Mouse (Mus musculus): ENCODE data around the gene Xrcc5. TPM values are rescaled to one million over a fixed set of nuclear protein-coding genes. Genes with fewer than 3 reads are reported as not detected.

Xrcc5 gene
- polyA plus RNA-seq, 1 experiment = 3.7 TPM

DNA sequence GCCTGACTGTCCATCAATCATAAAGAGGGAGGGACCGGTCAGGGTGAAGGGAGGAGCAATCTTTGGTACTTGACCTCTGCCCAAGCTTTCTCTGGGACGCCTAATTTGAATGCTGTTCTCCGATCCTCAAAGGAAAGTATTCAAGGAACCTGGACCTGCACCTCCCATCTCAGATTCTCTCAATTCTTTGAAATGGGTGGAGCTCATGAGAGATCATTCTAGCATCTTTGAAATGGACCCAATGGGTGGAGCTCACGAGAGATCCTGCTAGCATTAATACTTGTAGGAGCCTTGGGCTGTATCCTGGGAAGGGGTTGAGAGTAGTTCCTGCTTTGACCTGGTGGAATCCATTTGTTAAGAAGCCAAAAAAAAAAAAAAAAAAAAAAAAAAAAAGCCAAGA, 119.2 kb downstream of the Xrcc5 start:
- H3K4me1 ChIP-seq (ENCODE audit: control insufficient read depth, insufficient read depth, low read length) = no peaks in the 10 kb centered on the region
- TF ChIP-seq POLR2A (IDR thresholded peaks at IDR 0.05; ENCODE audit: control insufficient read depth, low read depth, low read length) = no peak
- no peak for TF ChIP-seq CTCF (IDR thresholded peaks at IDR 0.05; ENCODE audit: control insufficient read depth, insufficient read depth, insufficient replicate concordance, low read depth, low read length)
- no peaks in the 10 kb centered on the region for H3K36me3 ChIP-seq (ENCODE audit: control insufficient read depth, insufficient read depth, low read length)
- H3K27ac ChIP-seq (ENCODE audit: control insufficient read depth, insufficient read depth, low read depth, low read length) = no peak overlapping the region
- no peak overlapping the region for H3K4me3 ChIP-seq (ENCODE audit: control insufficient read depth, low read depth, low read length)
- no peaks in the 10 kb centered on the region for H3K27me3 ChIP-seq (ENCODE audit: control insufficient read depth, insufficient read depth, low read length)

GRCm38 (mm10) chr1:72428526-72428925, 121.3 kb downstream of the Xrcc5 start:
- no peak for TF ChIP-seq POLR2A (IDR thresholded peaks at IDR 0.05; ENCODE audit: control insufficient read depth, low read depth, low read length)
- TF ChIP-seq CTCF (IDR thresholded peaks at IDR 0.05; ENCODE audit: control insufficient read depth, insufficient read depth, insufficient replicate concordance, low read depth, low read length) = no peak
- Histone ChIP-seq H3K27me3 (ENCODE audit: control insufficient read depth, insufficient read depth, low read length) (no peaks in the 10 kb centered on the region), H3K36me3 (ENCODE audit: control insufficient read depth, insufficient read depth, low read length) (no peaks in the 10 kb centered on the region), H3K4me1 (ENCODE audit: control insufficient read depth, insufficient read depth, low read length) (no peaks in the 10 kb centered on the region), H3K27ac (ENCODE audit: control insufficient read depth, insufficient read depth, low read depth, low read length) (no peak overlapping the region), H3K4me3 (ENCODE audit: control insufficient read depth, low read depth, low read length) (no peak overlapping the region)

- H3K36me3 ChIP-seq (ENCODE audit: control insufficient read depth, insufficient read depth, low read length) = no peaks in the 10 kb centered on the region
- TF ChIP-seq POLR2A (IDR thresholded peaks at IDR 0.05; ENCODE audit: control insufficient read depth, low read depth, low read length) (no peak), CTCF (IDR thresholded peaks at IDR 0.05; ENCODE audit: control insufficient read depth, insufficient read depth, insufficient replicate concordance, low read depth, low read length) (no peak)
- H3K4me1 ChIP-seq (ENCODE audit: control insufficient read depth, insufficient read depth, low read length) = no peaks in the 10 kb centered on the region
- no peak overlapping the region for H3K27ac ChIP-seq (ENCODE audit: control insufficient read depth, insufficient read depth, low read depth, low read length)
- no peak overlapping the region for H3K4me3 ChIP-seq (ENCODE audit: control insufficient read depth, low read depth, low read length)
- no peaks in the 10 kb centered on the region for H3K27me3 ChIP-seq (ENCODE audit: control insufficient read depth, insufficient read depth, low read length)
Measured at GRCm38 (mm10) chr1:72429107-72429807, 122.0 kb downstream of the Xrcc5 start.

DNA sequence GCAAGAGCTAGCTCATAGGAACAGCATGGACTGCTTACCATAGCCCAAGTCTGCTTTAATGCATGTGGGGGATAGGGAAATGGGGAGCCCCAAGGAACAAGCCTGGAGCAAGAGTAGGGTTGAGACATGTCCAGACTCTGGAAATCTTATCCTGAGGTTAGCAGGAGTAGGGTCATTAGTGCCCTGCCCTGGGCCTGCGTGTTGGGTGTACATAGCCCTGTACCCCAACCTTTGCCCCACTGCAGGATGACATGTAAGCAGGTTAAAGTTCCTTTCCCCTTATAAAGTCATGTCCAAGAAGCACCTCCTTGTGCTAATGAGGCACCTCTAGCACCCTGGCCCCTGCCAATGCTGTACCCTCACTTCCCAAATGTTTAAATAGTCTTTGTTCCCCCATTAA, 125.4 kb downstream of the Xrcc5 start:
- TF ChIP-seq POLR2A (IDR thresholded peaks at IDR 0.05; ENCODE audit: control insufficient read depth, low read depth, low read length) (no peak), CTCF (IDR thresholded peaks at IDR 0.05; ENCODE audit: control insufficient read depth, insufficient read depth, insufficient replicate concordance, low read depth, low read length) (no peak)
- H3K4me3 ChIP-seq (ENCODE audit: control insufficient read depth, low read depth, low read length) = no peak overlapping the region

DNA sequence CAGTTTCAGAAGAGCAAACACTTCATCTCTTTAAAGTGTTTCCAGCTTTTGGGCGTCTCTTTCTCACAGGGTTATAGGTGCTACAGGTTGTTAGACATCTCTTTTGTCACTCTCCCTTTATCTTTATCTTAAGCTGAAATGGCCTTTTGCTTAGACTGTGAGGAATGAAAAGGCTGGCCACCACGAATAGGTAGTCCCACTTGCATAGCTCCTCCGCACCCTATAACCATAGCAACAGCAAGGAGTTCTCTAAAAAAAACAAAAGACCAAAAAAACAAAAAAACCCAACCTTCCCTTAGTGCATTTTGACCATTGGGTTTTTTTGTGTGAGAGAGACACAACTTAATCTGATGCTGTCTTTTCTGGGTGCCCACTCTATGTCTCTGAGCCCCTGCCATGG, 127.3 kb downstream of the Xrcc5 start:
- no peaks in the 10 kb centered on the region for H3K27me3 ChIP-seq (ENCODE audit: control insufficient read depth, insufficient read depth, low read length)
- no peaks in the 10 kb centered on the region for H3K36me3 ChIP-seq (ENCODE audit: control insufficient read depth, insufficient read depth, low read length)
- no peak overlapping the region for H3K4me3 ChIP-seq (ENCODE audit: control insufficient read depth, low read depth, low read length)
- H3K27ac ChIP-seq (ENCODE audit: control insufficient read depth, insufficient read depth, low read depth, low read length) = no peak overlapping the region
- no peak for TF ChIP-seq CTCF (IDR thresholded peaks at IDR 0.05; ENCODE audit: control insufficient read depth, insufficient read depth, insufficient replicate concordance, low read depth, low read length)
- TF ChIP-seq POLR2A (IDR thresholded peaks at IDR 0.05; ENCODE audit: control insufficient read depth, low read depth, low read length) = no peak
- no peaks in the 10 kb centered on the region for H3K4me1 ChIP-seq (ENCODE audit: control insufficient read depth, insufficient read depth, low read length)

More for the DNA sequence above, 125.4 kb downstream of the Xrcc5 start:
- Histone ChIP-seq H3K27me3 (ENCODE audit: control insufficient read depth, insufficient read depth, low read length) (no peaks in the 10 kb centered on the region), H3K4me1 (ENCODE audit: control insufficient read depth, insufficient read depth, low read length) (no peaks in the 10 kb centered on the region), H3K27ac (ENCODE audit: control insufficient read depth, insufficient read depth, low read depth, low read length) (no peak overlapping the region), H3K36me3 (ENCODE audit: control insufficient read depth, insufficient read depth, low read length) (no peaks in the 10 kb centered on the region)

DNA sequence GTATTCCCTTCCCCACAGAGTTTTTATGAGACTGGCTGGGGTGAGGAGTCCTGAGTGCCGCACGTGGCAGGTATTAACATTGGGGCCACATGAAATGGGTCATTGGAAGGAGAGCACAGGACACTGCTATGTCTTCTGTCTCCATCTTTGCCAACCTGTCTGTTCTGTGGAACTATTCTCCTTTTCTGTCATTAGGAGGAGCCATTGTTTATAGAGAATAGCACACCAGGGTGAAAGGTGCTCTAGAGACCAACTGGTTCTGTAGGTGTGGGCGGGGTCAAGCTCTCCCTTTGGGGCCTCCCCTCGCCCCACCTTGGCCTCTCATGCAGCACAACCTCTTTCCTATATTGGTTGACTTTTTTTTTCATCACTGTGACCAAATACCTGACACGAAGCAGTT, 129.7 kb downstream of the Xrcc5 start:
- Histone ChIP-seq H3K36me3 (ENCODE audit: control insufficient read depth, insufficient read depth, low read length) (no peaks in the 10 kb centered on the region), H3K4me1 (ENCODE audit: control insufficient read depth, insufficient read depth, low read length) (no peaks in the 10 kb centered on the region), H3K27me3 (ENCODE audit: control insufficient read depth, insufficient read depth, low read length) (no peaks in the 10 kb centered on the region), H3K27ac (ENCODE audit: control insufficient read depth, insufficient read depth, low read depth, low read length) (no peak overlapping the region), H3K4me3 (ENCODE audit: control insufficient read depth, low read depth, low read length) (no peak overlapping the region)
- TF ChIP-seq POLR2A (IDR thresholded peaks at IDR 0.05; ENCODE audit: control insufficient read depth, low read depth, low read length) (no peak), CTCF (IDR thresholded peaks at IDR 0.05; ENCODE audit: control insufficient read depth, insufficient read depth, insufficient replicate concordance, low read depth, low read length) (no peak)

- TF ChIP-seq POLR2A (IDR thresholded peaks at IDR 0.05; ENCODE audit: control insufficient read depth, low read depth, low read length) (no peak), CTCF (IDR thresholded peaks at IDR 0.05; ENCODE audit: control insufficient read depth, insufficient read depth, insufficient replicate concordance, low read depth, low read length) (no peak)
- no peak overlapping the region for H3K4me3 ChIP-seq (ENCODE audit: control insufficient read depth, low read depth, low read length)
- H3K4me1 ChIP-seq (ENCODE audit: control insufficient read depth, insufficient read depth, low read length) = no peaks in the 10 kb centered on the region
- no peak overlapping the region for H3K27ac ChIP-seq (ENCODE audit: control insufficient read depth, insufficient read depth, low read depth, low read length)
- no peaks in the 10 kb centered on the region for H3K36me3 ChIP-seq (ENCODE audit: control insufficient read depth, insufficient read depth, low read length)
- no peaks in the 10 kb centered on the region for H3K27me3 ChIP-seq (ENCODE audit: control insufficient read depth, insufficient read depth, low read length)
Measured at GRCm38 (mm10) chr1:72439146-72439545, 131.9 kb downstream of the Xrcc5 start.

All from testis, adult 2 months (tissue).